8 mouse cellular contexts compared by ENCODE assay signal in the genomic region with DNA sequence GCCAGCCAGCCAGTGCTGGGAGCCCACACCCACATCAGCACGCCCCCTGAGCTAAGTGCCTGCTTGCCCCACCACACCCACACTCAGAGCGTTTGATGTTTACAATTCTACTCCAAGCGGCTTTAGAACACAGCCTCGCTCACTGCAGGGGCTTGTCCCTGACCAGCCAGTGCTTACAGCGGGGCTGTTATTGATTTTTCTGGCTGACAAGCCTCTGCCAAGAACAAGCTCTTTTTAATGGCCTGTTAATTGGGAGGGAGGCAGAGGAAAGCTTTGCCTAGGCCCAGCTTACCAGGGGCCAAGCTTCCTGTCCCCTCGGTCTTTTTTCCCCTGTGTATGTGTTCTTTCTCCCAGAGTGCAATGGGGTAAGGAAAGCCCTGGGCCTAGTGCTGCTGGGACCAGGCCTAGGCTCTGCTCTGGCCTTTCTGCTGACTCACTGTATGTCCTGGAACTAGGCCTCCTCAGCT. TPM values are rescaled to one million over a fixed set of nuclear protein-coding genes. Genes with fewer than 3 reads are reported as not detected.
DNase-seq lines count a peak whose midpoint lies in the region; ATAC-seq and TF ChIP-seq lines count a peak whose summit lies in the region.
"Had no signal": no experiment of that assay in that cellular context is flagged by ENCODE, and none has a peak within 500 bp of the region (broad histone marks: within the 10 kb centered on the region; RNA-seq: fewer than 3 reads in every experiment).

No protein-coding gene starts in this region.

- H3K4me3 ChIP-seq in embryonic facial prominence, embryonic 11.5 days (ENCODE audit: low read depth, low read length): no peak overlapping the region
- peak overlapping the region; percentile 33 to 43 for H3K4me3 ChIP-seq in heart, embryonic 14.5 days (ENCODE audit: control insufficient read depth in 1 of 2, insufficient read depth in 1 of 2, low read depth in 1 of 2, low read length in 2 of 2)
- H3K4me3 ChIP-seq in liver, adult 2 months (ENCODE audit: insufficient read depth, low read depth, low read length): peak overlapping the region; percentile 78
- no peak overlapping the region for H3K4me3 ChIP-seq in neural tube, embryonic 12.5 days
- H3K4me3 ChIP-seq: erythroblast, embryonic 14.5 days had no signal

- H3K9me3 ChIP-seq in embryonic facial prominence, embryonic 11.5 days (replicated peaks; ENCODE audit: control insufficient read depth, low read length): no peaks in the 10 kb centered on the region
- H3K9me3 ChIP-seq in heart, embryonic 14.5 days (ENCODE audit: control insufficient read depth, low read length): no peaks in the 10 kb centered on the region
- H3K9me3 ChIP-seq in neural tube, embryonic 12.5 days: no peaks in the 10 kb centered on the region

- H3K27ac ChIP-seq in embryonic facial prominence, embryonic 11.5 days (replicated peaks; ENCODE audit: low read depth, low read length): no peak overlapping the region
- peak overlapping the region; percentile 75 to 76 for H3K27ac ChIP-seq in heart, embryonic 14.5 days (replicated peaks in 1 of 2; ENCODE audit: control insufficient read depth in 1 of 2, insufficient read depth in 1 of 2, low read depth in 2 of 2, low read length in 2 of 2)
- peak overlapping the region; percentile 84 for H3K27ac ChIP-seq in liver, adult 2 months (replicated peaks; ENCODE audit: insufficient read depth, low read depth, low read length)
- H3K27ac ChIP-seq in neural tube, embryonic 12.5 days: no peak overlapping the region; the same call in 1 of the 2 replicates

- peaks cover 41% of the 10 kb centered on the region; the same call in 1 of the 2 replicates for H3K79me2 ChIP-seq in liver, adult 2 months (ENCODE audit: control insufficient read depth, insufficient read depth, low read length)

- H3K36me3 ChIP-seq in embryonic facial prominence, embryonic 11.5 days (replicated peaks; ENCODE audit: control insufficient read depth, insufficient read depth, low read depth, low read length): no peaks in the 10 kb centered on the region
- H3K36me3 ChIP-seq in heart, embryonic 14.5 days (ENCODE audit: control insufficient read depth, insufficient read depth, low read length): peaks cover 8% of the 10 kb centered on the region; the same call in 1 of the 2 replicates
- H3K36me3 ChIP-seq in liver, adult 2 months (ENCODE audit: control insufficient read depth, insufficient read depth, low read length): peaks cover 12% of the 10 kb centered on the region; the same call in 1 of the 2 replicates
- H3K36me3 ChIP-seq in neural tube, embryonic 12.5 days: no peaks in the 10 kb centered on the region

- 11% methylated on average over 6 of the region's 6 CpGs for WGBS in embryonic facial prominence, embryonic 11.5 days
- 19% methylated on average over 6 of the region's 6 CpGs for whole genome bisulfite sequencing in heart, embryonic 14.5 days
- 13% methylated on average over 6 of the region's 6 CpGs for WGBS in liver, adult 2 months
- WGBS in neural tube, embryonic 12.5 days: 8% methylated on average over 6 of the region's 6 CpGs

- H3K27me3 ChIP-seq in embryonic facial prominence, embryonic 11.5 days (ENCODE audit: control insufficient read depth, insufficient read depth, low read length): no peaks in the 10 kb centered on the region
- no peaks in the 10 kb centered on the region for H3K27me3 ChIP-seq in heart, embryonic 14.5 days (ENCODE audit: control insufficient read depth, insufficient read depth, low read length)
- H3K27me3 ChIP-seq in liver, adult 2 months (ENCODE audit: control insufficient read depth, insufficient read depth, low read length): no peaks in the 10 kb centered on the region
- H3K27me3 ChIP-seq in neural tube, embryonic 12.5 days (replicated peaks): peaks cover 7% of the 10 kb centered on the region

- peak; percentile 35 for DNase-seq in right cerebral cortex, adult 18-20 months
- no peak for DNase-seq in right cerebral cortex, postnatal 4 days
- DNase-seq in embryonic facial prominence, embryonic 11.5 days (ENCODE audit: low spot score): peak; percentile 42
- DNase-seq in liver, adult 2 months (ENCODE audit: extremely low read depth, low read depth, low spot score): peak; percentile 87

- TF ChIP-seq CTCF in liver, adult 2 months (IDR thresholded peaks at IDR 0.05; ENCODE audit: low read depth, low read length): no peak

- TF ChIP-seq POLR2A in liver, adult 2 months (IDR thresholded peaks at IDR 0.05; ENCODE audit: extremely low read depth, insufficient read depth, low read length): 0 out of 2 replicates have a peak, but pooled peaks have one; percentile 9

- H3K9ac ChIP-seq in embryonic facial prominence, embryonic 11.5 days (replicated peaks; ENCODE audit: low read length): no peak overlapping the region; the same call in 1 of the 2 replicates
- peak overlapping the region; percentile 58 for H3K9ac ChIP-seq in heart, embryonic 14.5 days (ENCODE audit: low read length)
- H3K9ac ChIP-seq in liver, adult 2 months (ENCODE audit: low read depth, low read length): peak overlapping the region; percentile 81
- no peak overlapping the region for H3K9ac ChIP-seq in neural tube, embryonic 12.5 days

- no peak overlapping the region; the same call in 1 of the 2 replicates for H3K4me2 ChIP-seq in embryonic facial prominence, embryonic 11.5 days (ENCODE audit: low read depth, low read length)
- H3K4me2 ChIP-seq in heart, embryonic 14.5 days (ENCODE audit: low read length): peak overlapping the region; percentile 56
- H3K4me2 ChIP-seq in neural tube, embryonic 12.5 days (replicated peaks): 0 out of 2 replicates have a peak overlapping the region, but pooled peaks have one; percentile 9

- H3K4me1 ChIP-seq in embryonic facial prominence, embryonic 11.5 days (ENCODE audit: control insufficient read depth, insufficient read depth, low read length): peaks cover 10% of the 10 kb centered on the region; the same call in 1 of the 2 replicates
- H3K4me1 ChIP-seq in heart, embryonic 14.5 days (ENCODE audit: control insufficient read depth in 2 of 2, insufficient read depth in 2 of 2, low read length in 2 of 2): peaks cover 19 to 46% of the 10 kb centered on the region in 2 experiments
- peaks cover 22% of the 10 kb centered on the region for H3K4me1 ChIP-seq in liver, adult 2 months (ENCODE audit: control insufficient read depth, insufficient read depth, low read length)
- peaks cover 23% of the 10 kb centered on the region for H3K4me1 ChIP-seq in neural tube, embryonic 12.5 days

- ATAC-seq in embryonic facial prominence, embryonic 11.5 days (replicated peaks; ENCODE audit: insufficient number of reproducible peaks, low FRiP score, low TSS enrichment, low read depth): 0 out of 2 replicates have a peak, but pooled peaks have one; percentile 54
- ATAC-seq in heart, embryonic 14.5 days (ENCODE audit: insufficient number of reproducible peaks, insufficient read depth, low FRiP score, low read depth): no peak
- no peak for ATAC-seq in neural tube, embryonic 12.5 days (ENCODE audit: low FRiP score, low read depth)
- ATAC-seq in erythroid progenitor cell, adult 5-6 weeks (replicated peaks; ENCODE audit: low FRiP score, poor library complexity, severe bottlenecking): no peak

RNA-seq across cellular contexts. Expression of a gene that starts 1.9 kb away (rescaled TPM):
- polyA plus RNA-seq in embryonic facial prominence, embryonic 11.5 days (2014; fragmentation: Nextera tagmentation; extraction: Ambion mirVana): 6.7 and 9.1 TPM in 2 replicates
- polyA plus RNA-seq in heart, embryonic 14.5 days (2014; fragmentation: Nextera tagmentation; extraction: Ambion mirVana): 30.4 and 31.7 TPM in 2 replicates
- 149 and 164 TPM in 2 replicates for total RNA-seq in liver, adult 2 months (2014; rRNA removed)
- 216 and 232 TPM in 2 replicates for polyA plus RNA-seq in liver, adult 2 months (2012; rRNA removed)
- 4.4 and 5.4 TPM in 2 replicates for polyA plus RNA-seq in neural tube, embryonic 12.5 days (2016; fragmentation: Nextera tagmentation; extraction: Ambion mirVana)
- not detected in 2 replicates for total RNA-seq in erythroid progenitor cell, adult 5-6 weeks (2015; ENCODE audit: low replicate concordance)
- not detected in 2 replicates for total RNA-seq in erythroid progenitor cell, adult 5-6 weeks (2017; ENCODE audit: low replicate concordance)
- polyA plus RNA-seq: erythroblast, embryonic 14.5 days had no signal

Comparison
In these comparisons a context has a peak if more than half of its experiments do, and no peak if none do; other contexts are left out.
1. H3K27ac ChIP-seq: peak in heart, embryonic 14.5 days (2 of 2) and liver, adult 2 months (single experiment); none in embryonic facial prominence, embryonic 11.5 days (single experiment) and neural tube, embryonic 12.5 days (single experiment).
2. H3K4me3 ChIP-seq: peak in heart, embryonic 14.5 days (2 of 2) and liver, adult 2 months (single experiment); none in embryonic facial prominence, embryonic 11.5 days (single experiment) and neural tube, embryonic 12.5 days (single experiment).
3. H3K9ac ChIP-seq: peak in heart, embryonic 14.5 days (single experiment) and liver, adult 2 months (single experiment); none in embryonic facial prominence, embryonic 11.5 days (single experiment) and neural tube, embryonic 12.5 days (single experiment).